Mouse (Mus musculus) heart, postnatal 25 days (tissue): ENCODE measurements around the gene Cldn24. TPM values are rescaled to one million over a fixed set of nuclear protein-coding genes. Genes with fewer than 3 reads are reported as not detected.
A peak's percentile ranks its signal among the peaks of the same experiment; 100 is the strongest.
"Not testable (repeated sequence)": the region's sequence is repeated elsewhere in the genome, so short reads cannot be mapped to it uniquely, and the experiment has no call there.

Experiments
- DNase-seq: peaks from one replicate; pipeline ENCODE4 v3.0.0; 2022; ENCODE audit warnings: low spot score
- intact Hi-C: fragments of 180-260 bp; cut with DNase I; formaldehyde crosslinking; loops from one replicate; pipeline ENCODE4 v1.15.1; 2025
- total RNA-seq, 2 experiments: library from RNA; stranded (reverse); gene quantifications; 2 replicates each; pipeline ENCODE4 v1.2.3; 2021

The Cldn24 gene
- not detected for total RNA-seq

DNA sequence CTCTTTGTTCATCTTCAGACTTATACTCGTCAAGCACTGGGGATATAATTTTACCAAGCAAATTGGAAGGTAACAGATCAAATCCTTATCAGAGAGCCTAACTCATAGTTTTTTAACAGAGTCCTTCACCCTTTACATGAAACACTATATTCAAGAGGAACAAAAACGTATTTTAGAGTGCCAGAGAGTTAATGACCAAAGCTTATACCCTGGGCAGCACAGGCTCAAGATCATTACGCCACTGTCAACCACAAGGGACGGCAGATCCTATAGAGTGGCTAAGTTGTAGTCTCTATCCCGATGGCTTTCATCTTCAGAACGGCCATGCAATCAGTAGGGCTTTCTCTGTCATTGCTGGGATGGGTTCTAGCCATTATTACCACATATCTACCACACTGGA is at the start of gene Cldn24:
TSS of gene Cldn24 (plus strand) at position 301 of the 400 bp plus-strand sequence.
- intact Hi-C loops: no loop called here
- no peak for DNase-seq

- intact Hi-C loops: no loop called here
- DNase-seq: no peak
These were observed 49.0 kb upstream of the Cldn24 start for GRCm38 (mm10) chr8:47772986-47773385.

DNA sequence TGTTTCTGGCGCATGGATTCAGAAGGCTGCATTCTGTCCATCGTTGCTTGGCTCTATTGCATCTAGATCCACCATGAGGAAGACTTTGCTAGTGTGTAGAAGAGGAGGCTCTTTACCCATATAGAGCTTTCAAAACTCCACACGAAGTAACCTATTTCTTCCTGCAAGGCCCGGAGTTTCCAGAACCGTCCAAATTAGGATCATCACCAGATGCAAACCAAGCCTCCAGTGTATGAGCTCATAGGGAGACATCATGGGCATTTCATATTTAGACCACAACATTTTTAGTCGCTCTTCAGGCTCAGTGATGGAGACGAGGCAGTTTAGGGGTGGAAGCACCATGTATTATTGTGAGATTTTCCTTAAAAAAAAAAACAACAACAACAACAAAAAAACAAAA is 44.5 kb upstream of the Cldn24 start:
- DNase-seq: no peak
- intact Hi-C loops: no loop called here

DNA sequence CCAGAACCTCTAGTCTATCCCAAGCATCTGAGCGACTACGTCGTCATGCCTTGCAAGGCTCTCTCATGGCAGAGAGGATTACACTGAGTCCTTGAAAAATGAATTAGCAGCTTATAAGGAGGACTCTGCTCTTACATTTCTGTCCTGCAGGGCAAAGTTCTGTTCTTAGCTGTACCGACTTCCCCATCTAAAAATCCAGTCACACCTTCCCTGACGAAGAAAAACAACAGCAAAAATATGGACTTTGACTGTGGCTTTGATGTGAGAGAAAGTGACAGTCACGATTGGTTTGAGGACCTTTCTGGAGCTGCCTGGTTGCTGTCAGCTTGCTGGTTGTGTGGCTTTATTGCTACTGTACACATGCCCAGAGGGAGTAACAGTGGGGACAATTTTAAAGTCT is 42.4 kb upstream of the Cldn24 start:
- no peak for DNase-seq
- intact Hi-C loops: no loop called here

DNA sequence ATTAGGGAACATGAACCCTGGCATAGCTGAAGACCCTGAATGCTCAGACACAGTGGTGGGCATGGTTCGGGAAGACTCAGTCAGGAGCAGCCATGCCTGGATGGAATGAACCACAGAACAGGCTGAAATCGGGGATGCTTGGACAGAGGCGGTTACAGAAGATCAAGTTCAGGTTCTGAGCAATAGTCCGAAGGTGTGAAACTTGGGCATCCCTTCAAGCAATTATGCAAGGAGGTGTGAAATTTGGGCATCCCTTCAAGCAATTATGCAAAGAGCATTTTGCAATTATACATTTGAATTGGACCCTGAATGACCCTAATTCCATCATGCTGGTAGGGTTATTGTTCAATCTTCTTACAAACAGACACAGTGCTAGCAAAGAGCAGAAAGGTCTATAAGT is 40.1 kb upstream of the Cldn24 start:
- no peak for DNase-seq
- intact Hi-C loops: no loop called here

GRCm38 (mm10) chr8:47783544-47783943 is 38.4 kb upstream of the Cldn24 start:
- intact Hi-C loops: no loop called here
- DNase-seq: no peak

GRCm38 (mm10) chr8:47783944-47784343 is 38.0 kb upstream of the Cldn24 start:
- intact Hi-C loops: no loop called here
- DNase-seq: no peak

- peak; percentile 61 for DNase-seq
These were observed 37.5 kb upstream of the Cldn24 start for GRCm38 (mm10) chr8:47784436-47784835.

DNA sequence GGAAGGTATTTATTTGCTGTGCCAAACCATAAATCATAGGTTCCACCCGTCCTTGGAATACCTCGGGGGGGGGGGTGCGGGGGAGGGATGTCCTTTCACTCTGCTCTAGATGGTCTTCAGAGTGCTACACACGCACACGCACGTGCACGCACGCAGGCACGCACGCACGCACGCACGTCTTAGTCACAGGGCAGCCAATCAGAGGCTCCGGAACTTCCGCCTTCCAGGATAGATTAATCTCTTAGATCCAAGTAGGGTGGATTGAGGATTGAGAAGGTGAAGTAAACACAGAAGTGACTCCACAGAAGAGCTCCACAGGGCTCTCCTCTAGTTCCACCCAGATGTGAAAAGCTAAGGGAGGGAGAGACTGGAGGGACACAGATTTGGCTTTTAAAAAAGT is 35.6 kb upstream of the Cldn24 start:
- intact Hi-C loops: no loop called here
- DNase-seq: no peak

More at GRCm38 (mm10) chr8:47784436-47784835, 37.5 kb upstream of the Cldn24 start:
- intact Hi-C loops: no loop called here

DNA sequence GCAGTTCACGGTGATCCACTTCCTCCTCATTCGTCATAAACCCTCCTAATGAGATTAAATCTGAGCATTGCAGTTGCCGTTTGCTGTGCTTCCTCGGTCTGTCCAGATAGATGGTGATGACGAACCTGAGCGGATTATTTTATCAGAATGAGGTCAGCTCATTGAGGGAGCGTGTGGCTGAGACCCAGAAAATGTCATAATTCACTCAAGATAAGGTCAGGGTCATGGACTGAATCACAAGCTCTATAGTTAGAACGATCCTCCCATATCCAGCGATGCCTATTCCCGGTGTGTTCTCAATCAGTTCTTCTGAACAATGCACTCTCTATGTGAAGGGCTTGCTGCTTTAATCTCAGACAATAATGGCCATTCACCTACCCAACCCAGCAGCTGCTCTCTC is 34.2 kb upstream of the Cldn24 start:
- peak; percentile 7 for DNase-seq
- intact Hi-C loops: no loop called here

DNA sequence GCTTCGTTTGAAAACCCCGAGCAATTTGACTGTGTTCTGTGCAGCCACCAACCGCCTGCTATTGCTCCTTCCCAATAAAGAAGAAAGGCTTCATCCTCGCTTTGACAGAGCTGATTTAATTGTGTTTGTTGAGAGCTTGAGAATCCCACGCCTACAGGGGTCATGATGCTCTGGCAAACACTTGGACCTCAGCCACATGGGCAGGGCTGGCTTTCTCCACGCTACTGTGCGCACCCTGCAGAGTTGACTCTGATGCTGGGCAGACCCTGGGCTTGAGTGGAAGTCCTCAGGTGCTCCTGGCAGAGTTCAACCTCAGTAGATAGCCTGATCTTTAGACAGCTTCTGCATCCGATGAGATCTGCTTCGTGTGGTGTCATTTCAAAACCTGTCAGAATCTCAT is 30.0 kb upstream of the Cldn24 start:
- DNase-seq: no peak
- intact Hi-C loops: no loop called here

- intact Hi-C loops: no loop called here
- DNase-seq: no peak
These were observed 22.5 kb upstream of the Cldn24 start for GRCm38 (mm10) chr8:47799438-47799837.

- intact Hi-C loops: no loop called here
- DNase-seq: no peak
These were observed 19.6 kb upstream of the Cldn24 start for GRCm38 (mm10) chr8:47802349-47802748.

DNA sequence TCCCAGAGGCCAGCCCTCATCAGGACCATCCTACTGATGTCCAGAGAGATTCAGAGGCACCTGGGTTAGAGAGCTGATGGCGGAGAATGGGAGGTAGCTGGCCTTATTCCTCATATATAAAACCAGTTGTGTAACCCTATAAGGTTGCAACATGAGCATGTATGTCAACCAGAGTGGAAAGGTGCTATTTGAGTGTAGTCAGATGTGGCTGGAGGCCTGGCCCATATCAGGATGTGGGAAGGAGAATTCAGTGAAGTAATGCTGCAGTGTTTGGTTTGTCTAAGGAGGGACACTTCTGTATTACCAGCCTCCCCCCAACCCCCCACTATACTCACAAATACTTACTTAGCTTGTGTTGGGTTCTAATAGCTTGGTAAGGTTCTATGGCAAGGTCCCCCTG is 17.7 kb upstream of the Cldn24 start:
- DNase-seq: no peak
- intact Hi-C loops: no loop called here

- intact Hi-C loops: no loop called here
- DNase-seq: no peak
These were observed 11.8 kb upstream of the Cldn24 start for GRCm38 (mm10) chr8:47809970-47810665.

- intact Hi-C loops: no loop called here
These were observed 11.3 kb upstream of the Cldn24 start for GRCm38 (mm10) chr8:47810666-47811015.

GRCm38 (mm10) chr8:47811221-47811620 is 10.7 kb upstream of the Cldn24 start:
- intact Hi-C loops: no loop called here
- DNase-seq: no peak

More at GRCm38 (mm10) chr8:47810666-47811015, 11.3 kb upstream of the Cldn24 start:
- no peak for DNase-seq

DNA sequence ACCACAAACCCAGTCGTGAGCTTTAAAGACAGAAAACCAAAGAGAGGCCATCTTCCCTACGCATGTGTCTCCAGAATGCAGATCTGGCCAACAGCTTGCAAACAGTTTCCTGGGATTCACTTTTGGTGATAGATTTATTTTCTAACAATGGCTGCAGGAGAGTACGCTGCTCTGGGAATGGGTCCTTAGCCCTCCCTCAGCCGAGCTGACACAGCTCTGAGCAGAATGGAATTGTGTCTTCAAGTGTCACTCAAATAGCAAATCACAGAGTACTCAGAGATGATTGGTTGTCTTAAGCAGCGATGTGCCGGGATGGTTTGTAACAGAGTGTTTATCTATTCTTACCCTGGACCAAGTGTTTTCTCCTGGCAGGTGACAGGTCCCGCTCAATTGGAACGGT is 2.9 kb upstream of the Cldn24 start:
- no peak for DNase-seq
- intact Hi-C loops: no loop called here

- DNase-seq: no peak
- intact Hi-C loops: no loop called here
These were observed 800 bp upstream of the Cldn24 start for GRCm38 (mm10) chr8:47820914-47821772.

- intact Hi-C loops, DNase-seq: not testable (repeated sequence)
These were observed 598 bp downstream of the Cldn24 start for GRCm38 (mm10) chr8:47822541-47822940.

GRCm38 (mm10) chr8:47823777-47824176 is 1.8 kb downstream of the Cldn24 start:
- no peak for DNase-seq

More at GRCm38 (mm10) chr8:47823777-47824176, 1.8 kb downstream of the Cldn24 start:
- intact Hi-C loops: no loop called here
